Mouse (Mus musculus): Measurements from ENCODE around the gene Matn3.
A peak's percentile ranks its signal among the peaks of the same experiment; 100 is the strongest.

Matn3 gene

GRCm38 (mm10) chr12:8947714-8948464 lies at the start of gene Matn3:
Gene Matn3 (plus strand): TSS chr12:8947929.
- DNase-seq (ENCODE audit: low spot score) = no peak

DNA sequence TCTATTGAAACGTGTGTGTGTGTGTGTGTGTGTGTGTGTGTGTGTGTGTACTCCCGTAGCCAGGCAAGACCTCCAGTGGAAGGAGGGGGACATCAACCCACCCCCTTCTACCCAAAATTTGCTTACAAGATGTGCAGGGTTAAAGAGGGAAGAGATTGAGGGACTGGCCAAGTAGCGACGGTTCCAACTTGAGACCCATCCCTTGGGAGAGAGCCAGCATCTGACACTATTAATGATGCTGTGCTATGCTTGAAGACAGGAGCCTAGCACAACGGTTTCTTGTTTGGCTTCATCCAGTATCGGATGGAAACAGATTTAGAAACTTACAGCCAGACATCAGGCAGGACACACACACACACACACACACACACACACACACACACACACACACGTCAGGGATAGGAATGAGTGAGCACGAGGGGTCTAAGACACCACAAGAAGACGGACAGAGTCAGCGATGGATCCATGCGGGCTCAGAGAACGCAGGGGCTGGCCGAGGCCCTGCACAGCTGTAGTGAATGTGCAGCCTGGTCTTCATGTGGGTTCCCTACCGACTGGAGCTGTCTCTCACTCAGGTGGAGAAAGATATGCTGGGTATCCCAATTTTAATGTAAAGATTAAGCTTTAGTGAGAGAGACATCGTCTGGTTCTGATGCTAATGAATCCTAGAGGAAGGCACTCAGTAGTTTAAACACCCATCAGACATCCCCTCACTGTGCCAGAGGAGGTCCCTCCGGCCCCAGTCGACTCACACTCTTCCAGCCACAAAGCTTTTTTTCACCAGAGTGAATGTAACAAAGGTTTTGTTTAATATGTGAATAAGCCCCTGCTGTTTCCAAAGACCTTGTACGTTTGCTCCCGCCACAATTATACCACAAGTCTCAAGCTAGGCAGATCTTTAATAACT lies 48.6 kb upstream of the Matn3 start:
- no peak for DNase-seq (ENCODE audit: low spot score)

- DNase-seq (ENCODE audit: low spot score) = no peak
These were observed 47.5 kb upstream of the Matn3 start for GRCm38 (mm10) chr12:8900107-8900698.

GRCm38 (mm10) chr12:8900919-8901663 lies 46.6 kb upstream of the Matn3 start:
- peak; percentile 44 for DNase-seq (ENCODE audit: low spot score)

DNA sequence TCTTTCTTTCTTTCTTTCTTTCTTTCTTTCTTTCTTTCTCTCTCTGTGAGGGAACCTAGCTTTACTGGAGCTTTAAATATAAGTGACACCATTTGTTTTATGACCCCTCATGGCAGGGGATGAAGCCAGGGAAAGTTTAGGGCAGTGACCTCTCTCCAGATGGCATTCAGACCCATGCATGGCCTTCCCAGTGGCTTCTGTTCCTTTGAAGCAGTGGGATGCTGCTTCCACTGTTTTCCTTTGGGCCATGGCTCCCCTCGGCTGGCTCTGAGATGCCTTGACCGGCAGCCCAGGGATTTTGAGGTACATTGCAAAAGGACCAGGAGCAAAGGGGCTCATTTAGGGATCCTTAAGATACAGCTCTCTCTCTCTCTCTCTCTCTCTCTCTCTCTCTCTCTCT lies 45.8 kb upstream of the Matn3 start:
- DNase-seq (ENCODE audit: low spot score) = no peak

GRCm38 (mm10) chr12:8902479-8902878 lies 45.2 kb upstream of the Matn3 start:
- no peak for DNase-seq (ENCODE audit: low spot score)

GRCm38 (mm10) chr12:8912860-8913685 lies 34.7 kb upstream of the Matn3 start:
- DNase-seq (ENCODE audit: low spot score) = peak; percentile 95

DNA sequence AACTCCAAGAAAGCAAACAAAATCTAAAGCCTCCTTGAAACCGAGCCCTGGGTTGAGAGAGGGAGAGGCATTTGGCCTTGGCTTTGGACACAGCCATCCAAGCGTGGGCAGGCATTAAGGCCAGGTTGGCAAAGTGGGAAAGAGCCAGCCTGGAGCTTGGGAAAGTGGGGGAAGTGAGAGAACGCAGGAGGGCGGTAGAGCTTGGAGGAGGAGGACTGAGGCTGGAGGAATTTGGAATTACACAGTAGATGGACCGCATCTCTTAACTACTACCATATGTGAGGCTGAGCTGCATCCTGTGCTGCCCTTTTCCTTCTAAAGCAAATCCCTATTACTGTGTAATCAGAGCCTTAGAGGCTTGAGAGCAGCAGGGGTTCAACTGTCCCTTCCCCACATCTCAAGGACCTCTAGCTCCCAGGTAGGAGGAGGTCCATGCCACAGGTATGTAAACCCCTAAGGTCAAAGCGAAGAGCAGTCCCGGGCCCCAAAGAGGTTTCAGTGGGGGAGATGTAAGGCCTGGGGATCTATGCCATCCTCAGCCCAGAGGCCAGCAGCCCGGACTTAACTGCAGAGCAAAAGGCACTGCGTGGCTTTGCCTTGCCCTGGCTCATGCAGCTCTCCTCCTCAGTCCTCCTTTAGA lies 33.9 kb upstream of the Matn3 start:
- DNase-seq (ENCODE audit: low spot score) = peak; percentile 88

DNA sequence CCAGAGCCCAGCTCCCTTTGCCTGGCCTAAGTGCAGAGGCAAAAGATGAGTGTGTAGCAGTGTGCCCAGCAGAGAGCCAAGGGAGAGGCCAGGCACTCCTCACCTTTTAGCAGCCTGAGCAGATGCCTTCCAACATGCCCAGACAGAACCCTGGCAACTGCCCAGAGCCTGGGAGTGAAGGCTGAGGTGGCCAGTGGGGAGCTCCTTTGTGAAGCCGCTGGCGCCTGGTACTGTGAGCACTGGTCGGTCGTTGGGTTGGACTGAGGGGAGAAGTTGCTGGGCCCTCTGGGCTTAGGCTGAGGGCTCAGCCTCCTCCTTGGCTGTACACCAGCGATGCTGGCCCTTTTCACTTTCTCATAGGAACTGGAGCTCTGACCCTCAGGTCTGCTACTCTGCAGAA lies 31.4 kb upstream of the Matn3 start:
- DNase-seq (ENCODE audit: low spot score) = peak; percentile 87

- no peak for DNase-seq (ENCODE audit: low spot score)
These were observed 28.5 kb upstream of the Matn3 start for GRCm38 (mm10) chr12:8919231-8919630.

- no peak for DNase-seq (ENCODE audit: low spot score)
These were observed 26.7 kb upstream of the Matn3 start for GRCm38 (mm10) chr12:8920996-8921393.

- peak; percentile 98 for DNase-seq (ENCODE audit: low spot score)
These were observed 26.0 kb upstream of the Matn3 start, which contains the start of gene Laptm4a for GRCm38 (mm10) chr12:8921394-8922368. Gene Laptm4a (plus strand): TSS chr12:8921664.

DNA sequence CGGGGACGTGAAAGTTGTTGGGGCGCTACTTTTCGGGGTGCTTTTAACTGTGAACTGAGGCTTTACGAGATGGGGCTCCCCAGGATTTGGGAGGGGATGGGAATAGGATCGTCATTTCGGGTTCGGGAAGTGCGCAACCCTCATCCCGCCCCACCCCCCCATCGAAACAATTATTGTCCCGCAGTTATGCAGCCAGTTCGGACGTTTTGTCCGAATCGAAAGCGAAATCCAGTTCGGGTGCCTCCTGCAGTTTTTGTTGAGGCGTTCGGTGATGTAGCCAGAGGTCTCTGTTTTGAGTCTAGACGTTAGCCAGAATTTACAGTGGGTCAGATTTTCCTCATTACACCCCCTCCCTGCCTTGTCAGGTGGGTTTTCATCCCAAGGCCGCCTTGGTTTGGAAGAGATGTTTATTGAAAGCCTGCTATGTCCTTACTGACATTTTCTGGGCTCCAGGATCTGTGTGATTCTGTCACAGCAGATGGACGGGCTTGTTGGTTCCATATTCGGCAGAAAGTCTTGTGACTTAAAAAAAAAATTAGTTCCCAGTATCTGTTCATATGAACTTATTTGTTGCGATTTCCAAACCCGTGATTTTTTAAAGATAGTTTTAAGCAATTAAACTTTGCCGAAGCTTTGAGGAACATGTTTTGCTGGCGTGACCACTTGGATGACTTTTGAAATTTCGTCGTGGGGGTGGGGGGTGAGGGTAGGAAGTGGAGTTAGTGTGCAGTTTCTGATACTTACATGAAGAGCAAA lies 25.2 kb upstream of the Matn3 start:
- no peak for DNase-seq (ENCODE audit: low spot score)

GRCm38 (mm10) chr12:8923125-8923410 lies 24.7 kb upstream of the Matn3 start:
- DNase-seq (ENCODE audit: low spot score) = peak; percentile 63

- DNase-seq (ENCODE audit: low spot score) = peak; percentile 68
These were observed 24.1 kb upstream of the Matn3 start for GRCm38 (mm10) chr12:8923603-8924002.

- no peak for DNase-seq (ENCODE audit: low spot score)
These were observed 20.1 kb upstream of the Matn3 start for GRCm38 (mm10) chr12:8927652-8928051.

- DNase-seq (ENCODE audit: low spot score) = no peak
These were observed 19.0 kb upstream of the Matn3 start for GRCm38 (mm10) chr12:8928766-8929165.

DNA sequence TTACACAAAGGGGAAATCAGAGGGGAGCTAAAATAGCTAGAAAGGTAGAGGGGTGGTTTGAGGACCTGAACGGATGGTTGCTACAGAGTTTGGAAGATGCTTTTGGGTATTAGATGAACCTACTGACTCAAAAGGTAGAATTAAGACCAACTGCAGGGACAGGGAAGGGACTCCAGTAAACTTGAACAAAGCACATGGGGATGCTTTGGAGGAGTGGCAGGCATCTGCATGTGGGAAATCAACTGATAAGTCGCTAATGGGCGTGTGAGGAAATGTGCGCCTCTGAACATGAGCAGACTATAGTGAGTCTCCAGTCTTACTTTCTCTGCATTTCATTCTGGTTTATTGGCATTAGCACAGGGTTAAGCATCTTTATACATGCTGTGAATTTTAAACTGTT lies 16.6 kb upstream of the Matn3 start:
- no peak for DNase-seq (ENCODE audit: low spot score)

- DNase-seq (ENCODE audit: low spot score) = peak; percentile 62
These were observed 12.4 kb upstream of the Matn3 start for GRCm38 (mm10) chr12:8935349-8935748.

Measured in adipocyte (in vitro differentiated cells).